In the genomic region with DNA sequence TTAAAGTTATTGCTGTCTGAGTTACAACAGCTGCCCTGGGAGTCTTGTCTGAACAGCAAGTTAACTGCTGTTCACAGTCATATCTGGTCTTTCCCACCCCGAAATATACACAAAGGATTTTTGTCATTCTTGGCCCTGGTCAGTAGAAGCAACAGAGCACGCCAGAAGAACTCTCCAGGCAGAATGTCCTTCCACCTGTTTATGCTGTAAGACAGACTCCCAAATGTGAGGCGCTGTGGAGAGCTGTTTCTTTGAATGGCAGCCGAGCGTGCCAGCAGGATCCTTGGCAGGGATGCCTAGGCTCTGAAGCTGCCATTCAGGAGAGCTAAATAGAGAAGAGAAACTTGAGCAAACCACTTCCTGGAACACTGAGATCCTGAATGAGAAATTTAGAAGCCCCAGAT, we compare ENCODE assay signal across 9 mouse cellular contexts. TPM values are rescaled to one million over a fixed set of nuclear protein-coding genes. Genes with fewer than 3 reads are reported as not detected.
DNase-seq lines count a peak whose midpoint lies in the region; ATAC-seq lines count a peak whose summit lies in the region.
"Had no signal": no experiment of that assay in that cellular context is flagged by ENCODE, and none has a peak within 500 bp of the region (broad histone marks: within the 10 kb centered on the region; RNA-seq: fewer than 3 reads in every experiment).

No protein-coding gene starts in this region.

- no peaks in the 10 kb centered on the region for H3K4me1 ChIP-seq in limb, embryonic 11.5 days (ENCODE audit: control insufficient read depth, insufficient read depth, low read length)
- peaks cover 10% of the 10 kb centered on the region; the same call in 1 of the 2 replicates for H3K4me1 ChIP-seq in limb, embryonic 10.5 days
- no peaks in the 10 kb centered on the region for H3K4me1 ChIP-seq in embryonic facial prominence, embryonic 11.5 days (ENCODE audit: control insufficient read depth, insufficient read depth, low read length)

- H3K36me3 ChIP-seq in limb, embryonic 11.5 days (ENCODE audit: control insufficient read depth, insufficient read depth, low read length) = no peaks in the 10 kb centered on the region
- H3K36me3 ChIP-seq in limb, embryonic 10.5 days = no peaks in the 10 kb centered on the region
- H3K36me3 ChIP-seq in embryonic facial prominence, embryonic 11.5 days (replicated peaks; ENCODE audit: control insufficient read depth, insufficient read depth, low read depth, low read length) = no peaks in the 10 kb centered on the region
- H3K36me3 ChIP-seq: liver, embryonic 15.5 days had no signal

- 60% methylated on average over 5 of the region's 5 CpGs for WGBS in limb, embryonic 11.5 days
- 68% methylated on average over 5 of the region's 5 CpGs for WGBS in limb, embryonic 10.5 days
- WGBS in embryonic facial prominence, embryonic 11.5 days = 45% methylated on average over 5 of the region's 5 CpGs

- ATAC-seq in limb, embryonic 11.5 days (ENCODE audit: insufficient number of reproducible peaks, low FRiP score, low TSS enrichment, low read depth) = no peak; the same call in 1 of the 2 replicates
- ATAC-seq in embryonic facial prominence, embryonic 11.5 days (replicated peaks; ENCODE audit: insufficient number of reproducible peaks, low FRiP score, low TSS enrichment, low read depth) = no peak
- no peak for ATAC-seq in erythroblast, adult 5-6 weeks (replicated peaks; ENCODE audit: low FRiP score, poor library complexity, severe bottlenecking)

- H3K9ac ChIP-seq in limb, embryonic 11.5 days (ENCODE audit: low read length) = no peak overlapping the region
- H3K9ac ChIP-seq in embryonic facial prominence, embryonic 11.5 days (replicated peaks; ENCODE audit: low read length) = no peak overlapping the region
- H3K9ac ChIP-seq: liver, embryonic 15.5 days had no signal

- no peaks in the 10 kb centered on the region for H3K27me3 ChIP-seq in limb, embryonic 11.5 days (ENCODE audit: control insufficient read depth, insufficient read depth, low read length)
- no peaks in the 10 kb centered on the region for H3K27me3 ChIP-seq in limb, embryonic 10.5 days (ENCODE audit: low read depth, poor library complexity, severe bottlenecking)
- H3K27me3 ChIP-seq in embryonic facial prominence, embryonic 11.5 days (ENCODE audit: control insufficient read depth, insufficient read depth, low read length) = no peaks in the 10 kb centered on the region
- H3K27me3 ChIP-seq: liver, embryonic 15.5 days had no signal

- H3K4me3 ChIP-seq in limb, embryonic 11.5 days (ENCODE audit: low read depth, low read length) = no peak overlapping the region
- H3K4me3 ChIP-seq in limb, embryonic 10.5 days = no peak overlapping the region
- no peak overlapping the region for H3K4me3 ChIP-seq in embryonic facial prominence, embryonic 11.5 days (ENCODE audit: low read depth, low read length)
- H3K4me3 ChIP-seq: liver, embryonic 15.5 days had no signal

- no peak overlapping the region for H3K4me2 ChIP-seq in limb, embryonic 11.5 days (ENCODE audit: low read depth, severe bottlenecking)
- no peak overlapping the region for H3K4me2 ChIP-seq in embryonic facial prominence, embryonic 11.5 days (ENCODE audit: low read depth, low read length)
- H3K4me2 ChIP-seq: liver, embryonic 15.5 days had no signal

- peak; percentile 27 for DNase-seq in limb, embryonic 11.5 days (ENCODE audit: low spot score)
- no peak for DNase-seq in limb, embryonic 10.5 days (ENCODE audit: low spot score)
- DNase-seq in embryonic facial prominence, embryonic 11.5 days (ENCODE audit: low spot score) = no peak
- peak; percentile 84 for DNase-seq in heart, adult 8-10 months (ENCODE audit: low spot score)
- DNase-seq in kidney, postnatal 10 days = peak; percentile 41
- peak; percentile 74 to 80 for DNase-seq in lung, adult 18-20 months
- DNase-seq in right cerebral cortex, postnatal 36 days (ENCODE audit: low spot score in 2 of 2) = peak; percentile 87 to 92

- H3K9me3 ChIP-seq in limb, embryonic 11.5 days (ENCODE audit: control insufficient read depth, low read length) = no peaks in the 10 kb centered on the region
- no peaks in the 10 kb centered on the region for H3K9me3 ChIP-seq in limb, embryonic 10.5 days (replicated peaks)
- no peaks in the 10 kb centered on the region for H3K9me3 ChIP-seq in embryonic facial prominence, embryonic 11.5 days (replicated peaks; ENCODE audit: control insufficient read depth, low read length)
- H3K9me3 ChIP-seq: liver, embryonic 15.5 days had no signal

- H3K27ac ChIP-seq in limb, embryonic 11.5 days (replicated peaks; ENCODE audit: low read depth, low read length) = no peak overlapping the region
- no peak overlapping the region for H3K27ac ChIP-seq in limb, embryonic 10.5 days
- H3K27ac ChIP-seq in embryonic facial prominence, embryonic 11.5 days (replicated peaks; ENCODE audit: low read depth, low read length) = 0 out of 2 replicates have a peak overlapping the region, but pooled peaks have one; percentile 22
- H3K27ac ChIP-seq: liver, embryonic 15.5 days had no signal

RNA-seq across cellular contexts. Expression of a gene that starts 23.4 kb away (rescaled TPM):
- 23.7 and 27.2 TPM in 2 replicates for polyA plus RNA-seq in limb, embryonic 11.5 days (2014; fragmentation: Nextera tagmentation; extraction: Ambion mirVana)
- 21.0 and 26.0 TPM in 2 replicates for polyA plus RNA-seq in limb, embryonic 10.5 days (2016; fragmentation: Nextera tagmentation; extraction: Ambion mirVana)
- polyA plus RNA-seq in embryonic facial prominence, embryonic 11.5 days (2014; fragmentation: Nextera tagmentation; extraction: Ambion mirVana) = 27.5 and 28.1 TPM in 2 replicates
- 10 to 100 TPM; 32.6 to 39.9 (median 36.0) TPM for total RNA-seq in heart, adult 8-10 months (2022)
- 47.1 and 48.7 TPM in 2 replicates for total RNA-seq in erythroblast, adult 5-6 weeks (2015; ENCODE audit: low replicate concordance)
- total RNA-seq in erythroblast, adult 5-6 weeks (2017; ENCODE audit: low replicate concordance) = 28.2 and 30.0 TPM in 2 replicates

Comparison
In these comparisons a context has a peak if more than half of its experiments do, and no peak if none do; other contexts are left out.
1. DNase-seq: peak in limb, embryonic 11.5 days (single experiment), heart, adult 8-10 months (single experiment), kidney, postnatal 10 days (single experiment), lung, adult 18-20 months (2 of 2) and right cerebral cortex, postnatal 36 days (2 of 2); none in limb, embryonic 10.5 days (single experiment) and embryonic facial prominence, embryonic 11.5 days (single experiment).